Mouse (Mus musculus) megakaryocyte, embryonic 14.5 days (primary cell): ENCODE measurements at regions not wholly inside any gene's neighbourhood (a gene's known extent, or its start where the extent isn't known, plus 50 kb on each side); places are given as distances from the start of the nearest gene placed in this dataset.
"Not testable (repeated sequence)": the region's sequence is repeated elsewhere in the genome, so short reads cannot be mapped to it uniquely, and the experiment has no call there.

Experiments used
- H3K27me3 ChIP-seq: replicated peaks from 2 replicates; pipeline ENCODE3; 2012; ENCODE audit warnings: inconsistent platforms
- H3K36me3 ChIP-seq: replicated peaks from 2 replicates; pipeline ENCODE3; 2012; ENCODE audit warnings: low read length, inconsistent platforms, mixed read lengths
- H3K4me1 ChIP-seq: 2 replicates; pipeline ENCODE4 v1.6.1; 2012; ENCODE audit warnings: inconsistent platforms
- H3K4me3 ChIP-seq: replicated peaks from 2 replicates; pipeline ENCODE3; 2012; ENCODE audit warnings: moderate library complexity, mild to moderate bottlenecking, inconsistent platforms
- H3K9me3 ChIP-seq: 2 replicates; pipeline ENCODE4 v1.6.1; 2012; ENCODE audit warnings: inconsistent platforms
- FLI1 ChIP-seq: IDR thresholded peaks from 2 replicates; pipeline ENCODE4 v1.6.1; 2012; ENCODE audit warnings: low read length, inconsistent platforms, mixed read lengths
- GATA1 ChIP-seq: IDR thresholded peaks from 3 replicates; pipeline ENCODE4 v1.6.1; 2012; ENCODE audit warnings: mixed read lengths, low read length, inconsistent platforms, borderline replicate concordance

DNA sequence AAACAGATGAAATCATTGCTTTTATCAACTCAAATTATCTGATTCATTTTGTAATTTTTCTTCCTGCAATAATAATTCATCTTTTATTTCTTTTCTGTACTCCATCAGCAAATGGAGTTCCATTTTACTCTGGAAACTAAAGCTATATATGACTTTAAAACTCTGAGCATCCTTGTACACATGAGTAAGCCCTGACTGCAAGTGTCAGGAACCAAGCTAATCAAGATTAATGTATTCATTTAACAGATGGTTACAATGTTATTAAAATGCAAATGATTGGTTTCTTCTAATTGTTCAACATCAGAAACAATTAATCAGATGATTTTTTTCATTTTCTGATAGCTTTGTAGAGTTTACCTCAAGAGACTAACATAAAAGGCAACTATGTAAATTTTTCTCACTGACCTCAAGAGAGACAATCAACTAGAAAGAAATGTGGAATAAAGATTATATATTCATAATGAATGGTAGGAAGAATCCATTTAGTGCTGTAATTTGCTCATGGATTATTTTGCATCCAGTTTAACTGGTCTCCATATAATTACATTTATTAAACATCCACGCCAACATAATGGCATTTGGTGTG is 1064.5 kb downstream of the Basp1 start:
- no peaks in the 10 kb centered on the region for H3K9me3 ChIP-seq
- no peaks in the 10 kb centered on the region for H3K36me3 ChIP-seq
- no peaks in the 10 kb centered on the region for H3K27me3 ChIP-seq
- no peaks in the 10 kb centered on the region for H3K4me1 ChIP-seq
- H3K4me3 ChIP-seq = no peak overlapping the region
- no peak for TF ChIP-seq FLI1
- no peak for TF ChIP-seq GATA1

DNA sequence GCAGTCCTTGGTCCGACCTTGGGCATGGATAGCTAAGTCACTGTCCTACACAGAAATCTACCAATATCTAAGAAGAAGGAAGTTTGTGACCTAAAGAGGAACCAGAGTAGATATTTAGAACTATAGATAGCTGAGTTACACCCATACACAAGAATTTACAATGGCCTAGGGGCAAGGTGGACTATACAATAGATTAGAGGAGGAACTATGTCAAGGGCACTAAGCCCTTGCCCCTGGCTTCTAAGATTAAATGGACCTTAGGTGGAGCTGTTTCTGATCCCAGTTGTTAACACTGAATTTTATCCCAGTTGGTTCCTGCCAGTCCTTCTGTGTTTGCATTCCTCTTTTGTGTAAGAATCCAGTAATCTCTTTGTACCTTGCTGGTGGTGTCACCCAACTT is 1077.7 kb downstream of the Basp1 start:
- not testable (repeated sequence) for H3K4me1 ChIP-seq, H3K4me3 ChIP-seq, H3K36me3 ChIP-seq, H3K27me3 ChIP-seq, H3K9me3 ChIP-seq

DNA sequence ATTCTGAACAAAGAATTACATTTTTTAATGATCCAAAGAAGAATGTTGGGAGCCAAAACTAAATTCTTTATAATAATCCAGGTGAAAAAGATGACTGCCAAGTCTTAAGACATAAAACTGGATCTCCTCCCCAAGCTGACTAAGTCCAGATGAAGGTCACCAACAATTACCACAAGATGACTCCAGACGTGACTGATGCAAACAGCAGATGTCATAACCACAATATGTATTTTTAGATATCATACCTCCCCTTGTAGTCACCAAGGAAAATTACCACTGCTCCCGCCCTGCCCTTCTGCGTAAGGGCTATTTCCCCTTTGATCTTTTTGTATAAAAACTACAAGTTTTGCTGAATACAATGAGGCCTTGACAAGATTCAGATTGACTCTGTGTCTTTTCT is 1110.4 kb downstream of the Basp1 start:
- not testable (repeated sequence) for H3K36me3 ChIP-seq, H3K9me3 ChIP-seq, H3K4me1 ChIP-seq, H3K4me3 ChIP-seq, H3K27me3 ChIP-seq

DNA sequence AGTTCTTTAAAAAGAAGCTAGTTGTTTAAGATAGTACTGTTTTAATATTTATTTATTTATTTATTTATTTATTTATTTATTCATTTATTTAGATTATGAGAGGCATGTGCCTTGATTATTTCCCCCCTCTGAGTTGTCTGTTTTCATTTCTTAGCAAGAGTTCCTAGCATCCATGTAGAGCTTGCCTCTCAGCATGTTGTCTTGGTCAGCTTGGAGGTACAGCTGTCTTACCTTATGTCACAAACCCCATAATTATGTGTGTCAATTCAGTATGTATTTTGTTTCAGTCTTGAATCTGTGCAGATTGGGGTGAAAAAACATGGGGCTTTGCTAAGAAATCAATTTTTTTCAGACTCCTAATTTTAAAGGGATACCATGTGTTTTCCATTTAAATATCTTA is 1116.3 kb downstream of the Basp1 start:
- H3K27me3 ChIP-seq = no peaks in the 10 kb centered on the region
- TF ChIP-seq FLI1 = no peak
- TF ChIP-seq GATA1 = no peak
- 0 out of 2 replicates have a peak, but pooled peaks cover 4% of the 10 kb centered on the region for H3K9me3 ChIP-seq
- H3K4me3 ChIP-seq = no peak overlapping the region
- H3K36me3 ChIP-seq = no peaks in the 10 kb centered on the region
- no peaks in the 10 kb centered on the region for H3K4me1 ChIP-seq

DNA sequence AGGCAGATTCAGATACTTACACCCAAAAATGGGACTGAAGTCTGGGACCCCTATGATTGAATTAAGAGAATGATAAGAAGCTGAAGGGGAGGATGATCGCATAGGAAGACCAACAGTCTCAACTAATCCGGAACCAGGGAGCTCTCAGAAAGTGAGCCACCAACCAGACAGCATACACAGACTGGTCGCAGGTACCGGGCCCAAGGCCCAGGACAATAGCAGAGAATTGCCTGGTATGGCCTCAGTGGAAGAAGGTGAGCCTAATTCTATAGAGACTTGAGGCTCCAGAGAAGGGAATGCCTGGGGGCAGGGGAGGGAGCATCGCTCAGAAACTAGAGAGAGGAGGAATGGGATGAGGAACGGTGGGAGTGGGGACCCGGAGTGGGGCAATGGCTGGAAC is 1116.8 kb downstream of the Basp1 start:
- Histone ChIP-seq H3K9me3 (0 out of 2 replicates have a peak, but pooled peaks cover 4% of the 10 kb centered on the region), H3K27me3 (no peaks in the 10 kb centered on the region), H3K36me3 (no peaks in the 10 kb centered on the region), H3K4me3 (no peak overlapping the region), H3K4me1 (no peaks in the 10 kb centered on the region)
- no peak for TF ChIP-seq FLI1
- TF ChIP-seq GATA1 = no peak

DNA sequence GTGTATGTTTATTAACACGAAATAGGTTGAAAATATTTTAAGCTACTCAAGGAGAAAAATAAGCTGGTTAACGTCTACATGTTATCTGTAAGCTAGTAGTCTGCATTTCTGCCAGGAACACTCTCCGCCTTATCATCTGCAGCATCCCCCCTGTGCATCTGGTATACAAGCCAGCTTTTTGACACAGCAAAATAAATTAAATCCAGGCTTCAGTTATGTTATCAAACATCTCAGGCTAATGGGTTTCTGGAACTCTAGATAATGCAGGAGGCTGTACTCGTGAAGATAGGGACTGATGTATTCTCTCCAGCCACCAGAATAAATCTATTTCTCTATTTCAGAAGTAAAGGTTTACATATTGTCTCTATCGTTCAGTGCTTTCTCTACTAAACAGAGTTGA is 1138.5 kb downstream of the Basp1 start:
- TF ChIP-seq FLI1 (no peak), GATA1 (no peak)
- H3K4me1 ChIP-seq = no peaks in the 10 kb centered on the region
- H3K36me3 ChIP-seq = no peaks in the 10 kb centered on the region
- no peaks in the 10 kb centered on the region for H3K27me3 ChIP-seq
- no peak overlapping the region for H3K4me3 ChIP-seq
- no peaks in the 10 kb centered on the region for H3K9me3 ChIP-seq

DNA sequence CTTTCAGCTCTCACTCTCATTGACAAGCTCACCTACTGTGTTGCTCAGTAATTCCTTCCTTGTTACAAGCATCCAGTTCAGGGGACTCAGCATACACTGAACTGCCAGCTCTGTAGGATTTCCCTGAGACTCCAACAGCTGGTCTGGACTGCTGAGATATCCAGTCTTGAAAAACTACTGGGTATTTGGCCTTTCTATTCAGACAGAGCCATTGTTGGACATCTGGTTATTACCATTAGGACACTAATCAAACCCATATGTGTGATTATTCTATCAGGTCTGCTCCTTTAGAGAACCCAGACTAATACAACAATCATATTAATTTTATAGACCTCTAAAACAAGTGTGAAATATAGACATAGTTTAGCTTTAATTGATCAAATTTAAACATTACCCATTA is 1146.2 kb downstream of the Basp1 start:
- TF ChIP-seq GATA1 = no peak
- no peak for TF ChIP-seq FLI1
- no peak overlapping the region for H3K4me3 ChIP-seq
- no peaks in the 10 kb centered on the region for H3K9me3 ChIP-seq
- H3K27me3 ChIP-seq = no peaks in the 10 kb centered on the region
- H3K4me1 ChIP-seq = no peaks in the 10 kb centered on the region
- no peaks in the 10 kb centered on the region for H3K36me3 ChIP-seq
